Mouse (Mus musculus): ENCODE data around the gene Nol4l. TPM values are rescaled to one million over a fixed set of nuclear protein-coding genes. Genes with fewer than 3 reads are reported as not detected.

The Nol4l gene
- total and polyA plus RNA-seq, 3 experiments: 4.4 to 7.1 TPM; not detected in 1

- Histone ChIP-seq H3K27me3 (ENCODE audit: control insufficient read depth in 1 of 2, insufficient read depth in 2 of 2, low read length in 2 of 2) (no peaks in the 10 kb centered on the region), H3K9me3 (replicated peaks; ENCODE audit: insufficient read depth, low read length) (no peaks in the 10 kb centered on the region), H3K9ac (ENCODE audit: control insufficient read depth, low read depth, low read length, poor library complexity, severe bottlenecking) (no peak overlapping the region), H3K36me3 (ENCODE audit: control insufficient read depth in 1 of 2, insufficient read depth in 2 of 2, low read length in 2 of 2) (peaks cover 0 to 11% of the 10 kb centered on the region in 2 experiments; a peak in 2 of 4 replicates), H3K4me3 (ENCODE audit: control insufficient read depth in 1 of 2, insufficient read depth in 1 of 2, low read depth in 2 of 2, low read length in 2 of 2) (no peak overlapping the region), H3K79me2 (ENCODE audit: control insufficient read depth, insufficient read depth, low read length, poor library complexity) (no peaks in the 10 kb centered on the region), H3K4me1 (ENCODE audit: control insufficient read depth in 1 of 2, insufficient read depth in 2 of 2, low read length in 2 of 2) (peaks cover 12 to 16% of the 10 kb centered on the region in 2 experiments), H3K27ac (ENCODE audit: control insufficient read depth, low read depth, low read length) (no peak overlapping the region)
- no peak for TF ChIP-seq CHD2 (IDR thresholded peaks at IDR 0.05; ENCODE audit: low read length)
- TF ChIP-seq ELF1 (IDR thresholded peaks at IDR 0.05; ENCODE audit: low read depth, low read length): no peak
- TF ChIP-seq E2F4 (IDR thresholded peaks at IDR 0.05; ENCODE audit: borderline replicate concordance, low read depth, low read length): no peak
- TF ChIP-seq ZC3H11A (IDR thresholded peaks at IDR 0.05; ENCODE audit: low read depth, low read length): no peak
- TF ChIP-seq POLR2A (IDR thresholded peaks at IDR 0.05; ENCODE audit: control insufficient read depth in 1 of 2, insufficient read depth in 1 of 2, low read depth in 1 of 2, low read length in 2 of 2, poor library complexity in 1 of 2): no peak
- no peak for TF ChIP-seq EP300 (IDR thresholded peaks at IDR 0.05; ENCODE audit: low read depth in 1 of 2, low read length in 2 of 2)
- TF ChIP-seq POLR2AphosphoS2 (IDR thresholded peaks at IDR 0.05; ENCODE audit: low read length): no peak
- no peak for TF ChIP-seq USF1 (IDR thresholded peaks at IDR 0.05; ENCODE audit: low read depth, low read length)
- TF ChIP-seq POLR2AphosphoS5 (IDR thresholded peaks at IDR 0.05; ENCODE audit: borderline replicate concordance, low read depth, low read length): no peak
- TF ChIP-seq UBTF (IDR thresholded peaks at IDR 0.05; ENCODE audit: borderline replicate concordance, insufficient read depth, low read depth, low read length): no peak
- TF ChIP-seq ZMIZ1 (IDR thresholded peaks at IDR 0.05; ENCODE audit: low read depth, low read length): no peak
- TF ChIP-seq HCFC1 (IDR thresholded peaks at IDR 0.05; ENCODE audit: low read depth, low read length): no peak
- no peak for TF ChIP-seq NRF1 (IDR thresholded peaks at IDR 0.05; ENCODE audit: insufficient read depth, low read depth, low read length, poor library complexity, severe bottlenecking)
- no peak for TF ChIP-seq KAT2A (conservative IDR thresholded peaks at IDR 0.05; ENCODE audit: low read depth, low read length)
- TF ChIP-seq RAD21 (IDR thresholded peaks at IDR 0.05; ENCODE audit: low read depth, low read length): no peak
- TF ChIP-seq TAL1 (IDR thresholded peaks at IDR 0.05; ENCODE audit: low read length): no peak
- DNase-seq (ENCODE audit: low read depth, low spot score): no peak
Measured at GRCm38 (mm10) chr2:153508405-153508804, 21.4 kb downstream of the Nol4l start.

- Histone ChIP-seq H3K4me1 (ENCODE audit: control insufficient read depth in 1 of 2, insufficient read depth in 2 of 2, low read length in 2 of 2) (peaks cover 12 to 16% of the 10 kb centered on the region in 2 experiments), H3K9ac (ENCODE audit: control insufficient read depth, low read depth, low read length, poor library complexity, severe bottlenecking) (no peak overlapping the region), H3K4me3 (ENCODE audit: control insufficient read depth in 1 of 2, insufficient read depth in 1 of 2, low read depth in 2 of 2, low read length in 2 of 2) (no peak overlapping the region), H3K9me3 (replicated peaks; ENCODE audit: insufficient read depth, low read length) (no peaks in the 10 kb centered on the region), H3K27ac (ENCODE audit: control insufficient read depth, low read depth, low read length) (no peak overlapping the region), H3K27me3 (ENCODE audit: control insufficient read depth in 1 of 2, insufficient read depth in 2 of 2, low read length in 2 of 2) (no peaks in the 10 kb centered on the region), H3K36me3 (ENCODE audit: control insufficient read depth in 1 of 2, insufficient read depth in 2 of 2, low read length in 2 of 2) (peaks cover 0 to 11% of the 10 kb centered on the region in 2 experiments; a peak in 2 of 4 replicates), H3K79me2 (ENCODE audit: control insufficient read depth, insufficient read depth, low read length, poor library complexity) (no peaks in the 10 kb centered on the region)
- TF ChIP-seq GABPA (IDR thresholded peaks at IDR 0.05; ENCODE audit: low read depth, low read length) (no peak), NRF1 (IDR thresholded peaks at IDR 0.05; ENCODE audit: insufficient read depth, low read depth, low read length, poor library complexity, severe bottlenecking) (no peak), SMC3 (IDR thresholded peaks at IDR 0.05; ENCODE audit: low read depth, low read length) (no peak), ETS1 (IDR thresholded peaks at IDR 0.05; ENCODE audit: low read depth, low read length) (no peak), E2F4 (IDR thresholded peaks at IDR 0.05; ENCODE audit: borderline replicate concordance, low read depth, low read length) (no peak), MAZ (IDR thresholded peaks at IDR 0.05; ENCODE audit: low read depth, low read length) (no peak), CHD2 (IDR thresholded peaks at IDR 0.05; ENCODE audit: low read length) (no peak), KAT2A (conservative IDR thresholded peaks at IDR 0.05; ENCODE audit: low read depth, low read length) (no peak), BHLHE40 (IDR thresholded peaks at IDR 0.05; ENCODE audit: borderline replicate concordance, low read depth, low read length) (no peak), EP300 (IDR thresholded peaks at IDR 0.05; ENCODE audit: low read depth in 1 of 2, low read length in 2 of 2) (no peak), MAFK (IDR thresholded peaks at IDR 0.05; ENCODE audit: borderline replicate concordance, low read depth, low read length) (no peak), MEF2A (IDR thresholded peaks at IDR 0.05; ENCODE audit: extremely low read depth, insufficient replicate concordance, low read depth, low read length, poor library complexity, severe bottlenecking) (no peak), ZNF384 (IDR thresholded peaks at IDR 0.05; ENCODE audit: low read depth, low read length) (no peak), POLR2AphosphoS2 (IDR thresholded peaks at IDR 0.05; ENCODE audit: low read length) (no peak), ZKSCAN1 (IDR thresholded peaks at IDR 0.05; ENCODE audit: low read depth, low read length) (no peak)
- no peak for DNase-seq (ENCODE audit: low read depth, low spot score)
Measured at GRCm38 (mm10) chr2:153507969-153508368, 21.8 kb downstream of the Nol4l start.

Measured in MEL (cell line).